ENCODE assay signal across 8 mouse cellular contexts in genomic region chr9:40685801-40686420, GRCm38 (mm10). TPM values are rescaled to one million over a fixed set of nuclear protein-coding genes. Genes with fewer than 3 reads are reported as not detected.
A peak's percentile ranks its signal among the peaks of the same experiment; 100 is the strongest.
DNase-seq lines count a peak whose midpoint lies in the region; ATAC-seq and TF ChIP-seq lines count a peak whose summit lies in the region.

Gene Clmp, plus strand, starts transcription at chr9:40685962.

- no peak for TF ChIP-seq POLR2A in bone marrow, adult 2 months (IDR thresholded peaks at IDR 0.05; ENCODE audit: borderline replicate concordance, control insufficient read depth, low read depth, low read length)

- DNase-seq in lung, postnatal 14 days = no peak
- peak; percentile 89 for DNase-seq in embryonic facial prominence, embryonic 14.5 days (ENCODE audit: low spot score)
- DNase-seq in hindbrain, embryonic 11.5 days (ENCODE audit: low spot score) = peak; percentile 74
- no peak for DNase-seq in c-Kit-positive CD71-positive TER-119-positive erythroid progenitor cells, embryonic 14.5 days (ENCODE audit: low spot score)

- peak within 1 kb of the TSS; percentile 87 for H3K27ac ChIP-seq in lung, embryonic 15.5 days
- peak within 1 kb of the TSS; percentile 29; the same call in 1 of the 2 replicates for H3K27ac ChIP-seq in bone marrow, adult 2 months (ENCODE audit: control insufficient read depth, insufficient read depth, low read depth, low read length, poor library complexity)
- peak within 1 kb of the TSS; percentile 99 for H3K27ac ChIP-seq in embryonic facial prominence, embryonic 14.5 days (replicated peaks; ENCODE audit: low read depth, low read length)
- peak within 1 kb of the TSS; percentile 94 for H3K27ac ChIP-seq in hindbrain, embryonic 11.5 days (ENCODE audit: low read depth, low read length)
- peak within 1 kb of the TSS; percentile 100 for H3K27ac ChIP-seq in limb, embryonic 13.5 days
- H3K27ac ChIP-seq in neural tube, embryonic 13.5 days (replicated peaks) = peak within 1 kb of the TSS; percentile 98

- peak; percentile 70 for ATAC-seq in lung, embryonic 15.5 days (ENCODE audit: borderline replicate concordance, extremely low read depth, low FRiP score, low TSS enrichment)
- ATAC-seq in embryonic facial prominence, embryonic 14.5 days (ENCODE audit: low read depth) = peak; percentile 76
- peak; percentile 78 for ATAC-seq in hindbrain, embryonic 11.5 days (ENCODE audit: low FRiP score)
- peak; percentile 83 for ATAC-seq in limb, embryonic 13.5 days (ENCODE audit: low FRiP score, low read depth)
- peak; percentile 80 for ATAC-seq in neural tube, embryonic 13.5 days (ENCODE audit: low read depth)

- no peak for TF ChIP-seq CTCF in bone marrow, adult 2 months (IDR thresholded peaks at IDR 0.05; ENCODE audit: control insufficient read depth, insufficient read depth, low read length)

- no peaks in the 10 kb centered on the region for H3K36me3 ChIP-seq in lung, embryonic 15.5 days
- no peaks in the 10 kb centered on the region for H3K36me3 ChIP-seq in embryonic facial prominence, embryonic 14.5 days (ENCODE audit: control insufficient read depth, insufficient read depth, low read length)
- H3K36me3 ChIP-seq in hindbrain, embryonic 11.5 days (ENCODE audit: control insufficient read depth, insufficient read depth, low read length) = no peaks in the 10 kb centered on the region
- H3K36me3 ChIP-seq in limb, embryonic 13.5 days = 0 out of 2 replicates have a peak, but pooled peaks cover 3% of the 10 kb centered on the region
- no peaks in the 10 kb centered on the region for H3K36me3 ChIP-seq in neural tube, embryonic 13.5 days

- under 1% methylated on average over 45 of the region's 53 CpGs for WGBS in lung, embryonic 15.5 days
- 2% methylated on average over 51 of the region's 53 CpGs for WGBS in bone marrow, adult 2 months
- 0% methylated on average over 30 of the region's 53 CpGs for WGBS in embryonic facial prominence, embryonic 14.5 days
- under 1% methylated on average over 50 of the region's 53 CpGs for WGBS in hindbrain, embryonic 11.5 days
- under 1% methylated on average over 52 of the region's 53 CpGs for WGBS in limb, embryonic 13.5 days
- 0% methylated on average over 47 of the region's 53 CpGs for WGBS in neural tube, embryonic 13.5 days

- H3K9me3 ChIP-seq in lung, embryonic 15.5 days = no peaks in the 10 kb centered on the region
- no peaks in the 10 kb centered on the region for H3K9me3 ChIP-seq in embryonic facial prominence, embryonic 14.5 days (ENCODE audit: control insufficient read depth, low read length)
- H3K9me3 ChIP-seq in hindbrain, embryonic 11.5 days (ENCODE audit: control insufficient read depth, low read length) = no peaks in the 10 kb centered on the region
- no peaks in the 10 kb centered on the region for H3K9me3 ChIP-seq in limb, embryonic 13.5 days
- H3K9me3 ChIP-seq in neural tube, embryonic 13.5 days = no peaks in the 10 kb centered on the region

- peak within 1 kb of the TSS; percentile 98 for H3K4me2 ChIP-seq in lung, embryonic 15.5 days
- H3K4me2 ChIP-seq in embryonic facial prominence, embryonic 14.5 days (ENCODE audit: low read depth, low read length) = peak within 1 kb of the TSS; percentile 90
- peak within 1 kb of the TSS; percentile 96 for H3K4me2 ChIP-seq in hindbrain, embryonic 11.5 days (replicated peaks; ENCODE audit: low read depth, low read length)
- peak within 1 kb of the TSS; percentile 92 for H3K4me2 ChIP-seq in limb, embryonic 13.5 days (replicated peaks)
- peak within 1 kb of the TSS; percentile 73 for H3K4me2 ChIP-seq in neural tube, embryonic 13.5 days

- H3K4me3 ChIP-seq in lung, embryonic 15.5 days = peak within 1 kb of the TSS; percentile 69
- H3K4me3 ChIP-seq in bone marrow, adult 2 months (replicated peaks; ENCODE audit: control insufficient read depth, low read depth, low read length) = no peak within 1 kb of the TSS
- peak within 1 kb of the TSS; percentile 84 for H3K4me3 ChIP-seq in embryonic facial prominence, embryonic 14.5 days (ENCODE audit: low read depth, low read length)
- peak within 1 kb of the TSS; percentile 79 for H3K4me3 ChIP-seq in hindbrain, embryonic 11.5 days (ENCODE audit: low read depth, low read length)
- peak within 1 kb of the TSS; percentile 90 for H3K4me3 ChIP-seq in limb, embryonic 13.5 days
- H3K4me3 ChIP-seq in neural tube, embryonic 13.5 days = peak within 1 kb of the TSS; percentile 71

- H3K27me3 ChIP-seq in lung, embryonic 15.5 days = peaks cover 17% of the 10 kb centered on the region; the same call in 1 of the 2 replicates
- H3K27me3 ChIP-seq in embryonic facial prominence, embryonic 14.5 days (replicated peaks; ENCODE audit: control insufficient read depth, insufficient read depth, low read length) = no peaks in the 10 kb centered on the region
- 0 out of 2 replicates have a peak, but pooled peaks cover 4% of the 10 kb centered on the region for H3K27me3 ChIP-seq in hindbrain, embryonic 11.5 days (ENCODE audit: control insufficient read depth, insufficient read depth, low read length)
- no peaks in the 10 kb centered on the region for H3K27me3 ChIP-seq in limb, embryonic 13.5 days
- H3K27me3 ChIP-seq in neural tube, embryonic 13.5 days = no peaks in the 10 kb centered on the region

- H3K9ac ChIP-seq in lung, embryonic 15.5 days = peak within 1 kb of the TSS; percentile 65
- peak within 1 kb of the TSS; percentile 93 for H3K9ac ChIP-seq in embryonic facial prominence, embryonic 14.5 days (ENCODE audit: low read depth, low read length)
- peak within 1 kb of the TSS; percentile 88 for H3K9ac ChIP-seq in hindbrain, embryonic 11.5 days (ENCODE audit: low read depth, low read length)
- H3K9ac ChIP-seq in limb, embryonic 13.5 days = peak within 1 kb of the TSS; percentile 98
- H3K9ac ChIP-seq in neural tube, embryonic 13.5 days = peak within 1 kb of the TSS; percentile 97

- H3K4me1 ChIP-seq in lung, embryonic 15.5 days = 0 out of 2 replicates have a peak, but pooled peaks cover 2% of the 10 kb centered on the region
- H3K4me1 ChIP-seq in bone marrow, adult 2 months (ENCODE audit: control insufficient read depth, insufficient read depth, low read length) = no peaks in the 10 kb centered on the region
- H3K4me1 ChIP-seq in embryonic facial prominence, embryonic 14.5 days (ENCODE audit: control insufficient read depth, insufficient read depth, low read length) = peaks cover 15% of the 10 kb centered on the region
- no peaks in the 10 kb centered on the region for H3K4me1 ChIP-seq in hindbrain, embryonic 11.5 days (replicated peaks; ENCODE audit: control insufficient read depth, insufficient read depth, low read length)
- peaks cover 35% of the 10 kb centered on the region for H3K4me1 ChIP-seq in limb, embryonic 13.5 days
- peaks cover 42% of the 10 kb centered on the region for H3K4me1 ChIP-seq in neural tube, embryonic 13.5 days (replicated peaks)

RNA-seq across cellular contexts. Expression of gene Clmp, which starts in this region (rescaled TPM):
- polyA plus RNA-seq in lung, embryonic 15.5 days (2015; fragmentation: Nextera tagmentation; extraction: Ambion mirVana) = 11.7 and 12.6 TPM in 2 replicates
- polyA plus RNA-seq in bone marrow, adult 2 months (2011; ENCODE audit: insufficient read depth, insufficient read length, low replicate concordance, missing spikeins) = 1.9 and 4.1 TPM in 2 replicates
- 51.2 and 58.4 TPM in 2 replicates for polyA plus RNA-seq in embryonic facial prominence, embryonic 14.5 days (2014; fragmentation: Nextera tagmentation; extraction: Ambion mirVana)
- polyA plus RNA-seq in hindbrain, embryonic 11.5 days (2014; fragmentation: Nextera tagmentation; extraction: Ambion mirVana) = 44.1 and 45.6 TPM in 2 replicates
- polyA plus RNA-seq in limb, embryonic 13.5 days (2015; fragmentation: Nextera tagmentation; extraction: Ambion mirVana) = 62.8 and 64.1 TPM in 2 replicates
- polyA plus RNA-seq in neural tube, embryonic 13.5 days (2015; fragmentation: Nextera tagmentation; extraction: Ambion mirVana) = 51.5 and 52.0 TPM in 2 replicates

Comparison
In these comparisons a context has a peak if more than half of its experiments do, and no peak if none do; other contexts are left out.
1. H3K27ac ChIP-seq: peak in every context shown above with its lines; median percentile 100 in limb, embryonic 13.5 days; 99 in embryonic facial prominence, embryonic 14.5 days; 98 in neural tube, embryonic 13.5 days; 94 in hindbrain, embryonic 11.5 days; 87 in lung, embryonic 15.5 days; 29 in bone marrow, adult 2 months.
2. DNase-seq: peak in embryonic facial prominence, embryonic 14.5 days (single experiment) and hindbrain, embryonic 11.5 days (single experiment); none in lung, postnatal 14 days (single experiment) and c-Kit-positive CD71-positive TER-119-positive erythroid progenitor cells, embryonic 14.5 days (single experiment).
3. Peak in every context shown above with its lines, with median percentiles within 50 percentile points of each other: ATAC-seq, H3K4me2 ChIP-seq and H3K9ac ChIP-seq.